Mouse (Mus musculus) forebrain, embryonic 13.5 days (tissue): ENCODE measurements at regions not wholly inside any gene's neighbourhood (a gene's known extent, or its start where the extent isn't known, plus 50 kb on each side); places are given as distances from the start of the nearest gene placed in this dataset. TPM values are rescaled to one million over a fixed set of nuclear protein-coding genes. Genes with fewer than 3 reads are reported as not detected.
A peak's percentile ranks its signal among the peaks of the same experiment; 100 is the strongest.

ENCODE experiments used
- ATAC-seq: fragments of 200-750 bp; cut with Nextera tagmentation; 2 replicates; pipeline ENCODE4 v1.8.0; 2017
- H3K27ac ChIP-seq: fragments of 300-500 bp; sonication (generic); 2 replicates; pipeline ENCODE4 v1.5.1; 2015; ENCODE audit warnings: inconsistent platforms, mild to moderate bottlenecking, moderate library complexity
- H3K27me3 ChIP-seq: fragments of 300-500 bp; sonication (generic); 2 replicates; pipeline ENCODE4 v1.6.1; 2015; ENCODE audit warnings: mild to moderate bottlenecking, inconsistent platforms
- H3K36me3 ChIP-seq: fragments of 300-500 bp; sonication (generic); 2 replicates; pipeline ENCODE4 v1.6.1; 2015; ENCODE audit warnings: mild to moderate bottlenecking, inconsistent platforms; ENCODE audit not compliant: poor library complexity, severe bottlenecking
- H3K4me1 ChIP-seq: fragments of 300-500 bp; sonication (generic); 2 replicates; pipeline ENCODE4 v1.6.1; 2015; ENCODE audit warnings: inconsistent platforms
- H3K4me2 ChIP-seq: fragments of 300-500 bp; sonication (generic); 2 replicates; pipeline ENCODE4 v1.6.1; 2015; ENCODE audit warnings: inconsistent platforms, mild to moderate bottlenecking, moderate library complexity
- H3K4me3 ChIP-seq: fragments of 300-500 bp; sonication (generic); 2 replicates; pipeline ENCODE4 v1.5.1; 2015; ENCODE audit warnings: mild to moderate bottlenecking, inconsistent platforms
- H3K9ac ChIP-seq: fragments of 300-500 bp; sonication (generic); 2 replicates; pipeline ENCODE4 v1.6.1; 2015; ENCODE audit warnings: mild to moderate bottlenecking, inconsistent platforms
- H3K9me3 ChIP-seq: fragments of 300-500 bp; sonication (generic); replicated peaks from 2 replicates; pipeline ENCODE4 v1.6.1; 2016; ENCODE audit warnings: inconsistent platforms
- WGBS: fragments of 180-500 bp; shearing (Covaris S2); methylation state at CpG from one replicate; pipeline ENCODE4 v1.1.7; 2015; 5-methylcytosine and 5-hydroxymethylcytosine counted together
- microRNA-seq: library from miRNA; unstranded; fragments of <30 nt; microRNA quantifications from one replicate; pipeline ENCODE4, GENCODE M21; 2016

- no peak overlapping the region for H3K9ac ChIP-seq
- peaks cover 47% of the 10 kb centered on the region for H3K9me3 ChIP-seq
- H3K4me3 ChIP-seq = no peak overlapping the region
- no peaks in the 10 kb centered on the region for H3K36me3 ChIP-seq
- H3K27me3 ChIP-seq = no peaks in the 10 kb centered on the region
- no peak for ATAC-seq
- H3K27ac ChIP-seq = no peak overlapping the region
- no peak overlapping the region for H3K4me2 ChIP-seq
- no peaks in the 10 kb centered on the region for H3K4me1 ChIP-seq
Observed at GRCm38 (mm10) chr3:3000199-3000598, 2750.4 kb upstream of the Gm8797 start.

GRCm38 (mm10) chr3:3001224-3001623, 2749.4 kb upstream of the Gm8797 start:
- no peak; the same call in 1 of the 2 replicates for ATAC-seq
- H3K4me2 ChIP-seq = no peak overlapping the region
- no peaks in the 10 kb centered on the region for H3K4me1 ChIP-seq
- no peak overlapping the region for H3K9ac ChIP-seq
- H3K4me3 ChIP-seq = no peak overlapping the region
- no peaks in the 10 kb centered on the region for H3K27me3 ChIP-seq
- no peaks in the 10 kb centered on the region for H3K36me3 ChIP-seq
- H3K27ac ChIP-seq = no peak overlapping the region
- H3K9me3 ChIP-seq = peaks cover 57% of the 10 kb centered on the region
- 71% methylated on average over 4 of the region's 4 CpGs for WGBS

GRCm38 (mm10) chr3:3001639-3002038, 2749.0 kb upstream of the Gm8797 start:
- peak; percentile 69 for ATAC-seq
- Histone ChIP-seq H3K27me3 (no peaks in the 10 kb centered on the region), H3K9ac (no peak overlapping the region), H3K27ac (no peak overlapping the region), H3K9me3 (peaks cover 61% of the 10 kb centered on the region), H3K4me3 (no peak overlapping the region), H3K4me1 (no peaks in the 10 kb centered on the region), H3K36me3 (no peaks in the 10 kb centered on the region), H3K4me2 (no peak overlapping the region)

GRCm38 (mm10) chr3:3003425-3003824, 2747.2 kb upstream of the Gm8797 start:
- Histone ChIP-seq H3K9me3 (peaks cover 78% of the 10 kb centered on the region), H3K9ac (no peak overlapping the region), H3K4me2 (no peak overlapping the region), H3K4me3 (no peak overlapping the region), H3K4me1 (no peaks in the 10 kb centered on the region), H3K36me3 (no peaks in the 10 kb centered on the region), H3K27me3 (no peaks in the 10 kb centered on the region), H3K27ac (no peak overlapping the region)
- ATAC-seq = no peak
- 85% methylated on average over 1 of the region's 1 CpGs for WGBS

- ATAC-seq = no peak
- H3K4me2 ChIP-seq = no peak overlapping the region
- H3K4me1 ChIP-seq = no peaks in the 10 kb centered on the region
- H3K9me3 ChIP-seq = peaks cover 92% of the 10 kb centered on the region
- no peaks in the 10 kb centered on the region for H3K36me3 ChIP-seq
- H3K9ac ChIP-seq = no peak overlapping the region
- WGBS = 81% methylated on average over 1 of the region's 1 CpGs
- H3K4me3 ChIP-seq = no peak overlapping the region
- H3K27me3 ChIP-seq = no peaks in the 10 kb centered on the region
- no peak overlapping the region for H3K27ac ChIP-seq
Observed at GRCm38 (mm10) chr3:3011111-3011510, 2739.5 kb upstream of the Gm8797 start.

GRCm38 (mm10) chr3:3012951-3013350, 2737.7 kb upstream of the Gm8797 start:
- 81% methylated on average over 5 of the region's 5 CpGs for WGBS
- Histone ChIP-seq H3K4me1 (no peaks in the 10 kb centered on the region), H3K27me3 (no peaks in the 10 kb centered on the region), H3K4me2 (no peak overlapping the region), H3K4me3 (no peak overlapping the region), H3K27ac (no peak overlapping the region), H3K9ac (no peak overlapping the region), H3K36me3 (no peaks in the 10 kb centered on the region), H3K9me3 (peaks cover 84% of the 10 kb centered on the region)
- ATAC-seq = no peak

- H3K36me3 ChIP-seq = no peaks in the 10 kb centered on the region
- ATAC-seq = 0 out of 2 replicates have a peak, but pooled peaks have one; percentile 36
- no peak overlapping the region for H3K9ac ChIP-seq
- H3K4me1 ChIP-seq = no peaks in the 10 kb centered on the region
- H3K4me3 ChIP-seq = no peak overlapping the region
- no peak overlapping the region for H3K4me2 ChIP-seq
- peaks cover 78% of the 10 kb centered on the region for H3K9me3 ChIP-seq
- H3K27ac ChIP-seq = no peak overlapping the region
- H3K27me3 ChIP-seq = no peaks in the 10 kb centered on the region
Observed at GRCm38 (mm10) chr3:3014978-3015377, 2735.6 kb upstream of the Gm8797 start.

- H3K36me3 ChIP-seq = no peaks in the 10 kb centered on the region
- peaks cover 69% of the 10 kb centered on the region for H3K9me3 ChIP-seq
- H3K4me1 ChIP-seq = no peaks in the 10 kb centered on the region
- no peaks in the 10 kb centered on the region for H3K27me3 ChIP-seq
- H3K27ac ChIP-seq = no peak overlapping the region
- H3K4me3 ChIP-seq = no peak overlapping the region
- WGBS = 86% methylated on average over 1 of the region's 1 CpGs
- no peak overlapping the region for H3K9ac ChIP-seq
- H3K4me2 ChIP-seq = no peak overlapping the region
- no peak for ATAC-seq
Observed at GRCm38 (mm10) chr3:3016572-3016971, 2734.0 kb upstream of the Gm8797 start.

- H3K4me3 ChIP-seq = no peak overlapping the region
- H3K9ac ChIP-seq = no peak overlapping the region
- H3K27ac ChIP-seq = no peak overlapping the region
- 88% methylated on average over 2 of the region's 2 CpGs for WGBS
- no peaks in the 10 kb centered on the region for H3K36me3 ChIP-seq
- no peaks in the 10 kb centered on the region for H3K27me3 ChIP-seq
- H3K9me3 ChIP-seq = peaks cover 61% of the 10 kb centered on the region
- H3K4me1 ChIP-seq = no peaks in the 10 kb centered on the region
- no peak overlapping the region for H3K4me2 ChIP-seq
- no peak for ATAC-seq
Observed at GRCm38 (mm10) chr3:3032793-3033192, 2717.8 kb upstream of the Gm8797 start.

Small RNAs in the stretch of these regions (microRNA-seq; reads per million reads assigned to microRNA genes)
- gene Gm27460 (not detected), gene Gm28002 (not detected)
